Mouse (Mus musculus) liver, adult 2 months (tissue): ENCODE results near the gene Ttc3. TPM values are rescaled to one million over a fixed set of nuclear protein-coding genes. Genes with fewer than 3 reads are reported as not detected.
"Not testable (repeated sequence)": the region's sequence is repeated elsewhere in the genome, so short reads cannot be mapped to it uniquely, and the experiment has no call there.

ENCODE experiments used
- DNase-seq: peaks from one replicate; pipeline ENCODE4 v3.0.0-alpha.2; 2011; ENCODE audit warnings: low read depth, low spot score; ENCODE audit errors: extremely low read depth
- H3K27ac ChIP-seq: fragments of 200-500 bp; replicated peaks from 2 replicates; pipeline ENCODE4 v1.5.1; 2012; ENCODE audit warnings: low read depth, mild to moderate bottlenecking, control low read depth, inconsistent platforms, low read length; ENCODE audit not compliant: insufficient read depth
- H3K27me3 ChIP-seq: fragments of 200-500 bp; 2 replicates; pipeline ENCODE4 v1.6.1; 2012; ENCODE audit warnings: mild to moderate bottlenecking, moderate library complexity, low read length, inconsistent platforms; ENCODE audit not compliant: control insufficient read depth, insufficient read depth
- H3K36me3 ChIP-seq: fragments of 200-500 bp; 2 replicates; pipeline ENCODE4 v1.6.1; 2012; ENCODE audit warnings: low read length, inconsistent platforms; ENCODE audit not compliant: control insufficient read depth, insufficient read depth
- H3K4me1 ChIP-seq: fragments of 200-500 bp; 2 replicates; pipeline ENCODE4 v1.6.1; 2011; ENCODE audit warnings: low read length; ENCODE audit not compliant: control insufficient read depth, insufficient read depth
- H3K4me3 ChIP-seq: fragments of 200-500 bp; 2 replicates; pipeline ENCODE4 v1.5.1; 2011; ENCODE audit warnings: low read depth, mild to moderate bottlenecking, control low read depth, low read length, moderate library complexity; ENCODE audit not compliant: insufficient read depth
- H3K79me2 ChIP-seq: fragments of 200-500 bp; 2 replicates; pipeline ENCODE4 v1.6.1; 2012; ENCODE audit warnings: inconsistent platforms, mild to moderate bottlenecking, low read length, moderate library complexity; ENCODE audit not compliant: control insufficient read depth, insufficient read depth
- H3K9ac ChIP-seq: fragments of 200-500 bp; 2 replicates; pipeline ENCODE4 v1.6.1; 2012; ENCODE audit warnings: low read depth, mild to moderate bottlenecking, control low read depth, inconsistent platforms, low read length
- CTCF ChIP-seq: fragments of 200-500 bp; IDR thresholded peaks from 2 replicates; pipeline ENCODE4 v1.5.1; 2011; ENCODE audit warnings: low read depth, low read length, control low read depth
- POLR2A ChIP-seq: fragments of 200-500 bp; IDR thresholded peaks from 2 replicates; pipeline ENCODE4 v1.6.1; 2011; ENCODE audit warnings: low read length, control low read depth; ENCODE audit not compliant: insufficient read depth; ENCODE audit errors: extremely low read depth
- WGBS: fragments of 180-500 bp; shearing (Covaris S2); methylation state at CpG from one replicate; pipeline ENCODE4 v1.1.7; 2018; 5-methylcytosine and 5-hydroxymethylcytosine counted together
- polyA plus RNA-seq: library from polyadenylated mRNA; depleted of rRNA; stranded (reverse); fragments of >200 nt; gene quantifications from 2 replicates; pipeline ENCODE4 v1.2.3, GENCODE M21; 2012
- total RNA-seq: library from RNA; depleted of rRNA; stranded (reverse); fragments of >200 nt; gene quantifications from 2 replicates; pipeline ENCODE4 v1.2.3, GENCODE M21; 2014

Gene Ttc3
- total and polyA plus RNA-seq, 2 experiments, result 9.3 to 26.7 TPM

- Histone ChIP-seq H3K79me2 (no peaks in the 10 kb centered on the region), H3K4me3 (peak overlapping the region; percentile 14), H3K36me3 (peaks cover 7% of the 10 kb centered on the region), H3K27ac (peak overlapping the region; percentile 64), H3K4me1 (peaks cover 6% of the 10 kb centered on the region; the same call in 1 of the 2 replicates), H3K27me3 (no peaks in the 10 kb centered on the region), H3K9ac (peak overlapping the region; percentile 14; the same call in 1 of the 2 replicates)
- peak; percentile 93 for DNase-seq
- TF ChIP-seq CTCF (no peak), POLR2A (no peak)
- 28% methylated on average over 7 of the region's 7 CpGs for WGBS
Observed at GRCm38 (mm10) chr16:94449632-94450031, 79.2 kb downstream of the Ttc3 start.

- no peak for TF ChIP-seq CTCF
- TF ChIP-seq POLR2A, result no peak
- 69% methylated on average over 11 of the region's 11 CpGs for WGBS
- peak; percentile 39 for DNase-seq
- H3K4me3 ChIP-seq, result no peak overlapping the region
- no peaks in the 10 kb centered on the region for H3K27me3 ChIP-seq
- H3K36me3 ChIP-seq, result peaks cover 11% of the 10 kb centered on the region
- no peaks in the 10 kb centered on the region for H3K79me2 ChIP-seq
- peaks cover 6% of the 10 kb centered on the region; the same call in 1 of the 2 replicates for H3K4me1 ChIP-seq
- H3K27ac ChIP-seq, result no peak overlapping the region
- no peak overlapping the region for H3K9ac ChIP-seq
Observed at GRCm38 (mm10) chr16:94451545-94452488, 81.4 kb downstream of the Ttc3 start.

- 87% methylated on average over 4 of the region's 4 CpGs for WGBS
- H3K36me3 ChIP-seq, result peaks cover 16% of the 10 kb centered on the region
Observed at GRCm38 (mm10) chr16:94452768-94453167, 82.3 kb downstream of the Ttc3 start.

GRCm38 (mm10) chr16:94454146-94454545, 83.7 kb downstream of the Ttc3 start:
- Histone ChIP-seq H3K4me1 (peaks cover 5% of the 10 kb centered on the region; the same call in 1 of the 2 replicates), H3K36me3 (peaks cover 23% of the 10 kb centered on the region), H3K27me3 (no peaks in the 10 kb centered on the region), H3K4me3 (no peak overlapping the region), H3K79me2 (no peaks in the 10 kb centered on the region), H3K9ac (no peak overlapping the region), H3K27ac (no peak overlapping the region)
- DNase-seq, result no peak
- no peak for TF ChIP-seq CTCF
- no peak for TF ChIP-seq POLR2A
- WGBS, result 89% methylated on average over 4 of the region's 4 CpGs

More at GRCm38 (mm10) chr16:94452768-94453167, 82.3 kb downstream of the Ttc3 start:
- TF ChIP-seq POLR2A, result no peak
- TF ChIP-seq CTCF, result no peak
- Histone ChIP-seq H3K27ac (no peak overlapping the region), H3K4me3 (no peak overlapping the region), H3K9ac (no peak overlapping the region), H3K27me3 (no peaks in the 10 kb centered on the region), H3K79me2 (no peaks in the 10 kb centered on the region), H3K4me1 (peaks cover 6% of the 10 kb centered on the region; the same call in 1 of the 2 replicates)
- no peak for DNase-seq

GRCm38 (mm10) chr16:94464067-94464466, 93.6 kb downstream of the Ttc3 start:
- no peak overlapping the region for H3K9ac ChIP-seq
- no peaks in the 10 kb centered on the region for H3K79me2 ChIP-seq
- H3K36me3 ChIP-seq, result peaks cover 19% of the 10 kb centered on the region
- WGBS, result 85% methylated on average over 3 of the region's 3 CpGs
- no peak overlapping the region for H3K4me3 ChIP-seq
- TF ChIP-seq POLR2A, result no peak
- no peak for TF ChIP-seq CTCF
- H3K27ac ChIP-seq, result no peak overlapping the region
- H3K27me3 ChIP-seq, result no peaks in the 10 kb centered on the region
- no peaks in the 10 kb centered on the region for H3K4me1 ChIP-seq
- no peak for DNase-seq

GRCm38 (mm10) chr16:94465900-94466299, 95.5 kb downstream of the Ttc3 start:
- peaks cover 11% of the 10 kb centered on the region; the same call in 1 of the 2 replicates for H3K36me3 ChIP-seq
- 90% methylated on average over 4 of the region's 4 CpGs for WGBS
- H3K4me1 ChIP-seq, result no peaks in the 10 kb centered on the region
- no peak for TF ChIP-seq POLR2A
- TF ChIP-seq CTCF, result no peak
- no peak overlapping the region for H3K9ac ChIP-seq
- H3K79me2 ChIP-seq, result no peaks in the 10 kb centered on the region
- no peak overlapping the region for H3K27ac ChIP-seq
- no peak overlapping the region for H3K4me3 ChIP-seq
- no peaks in the 10 kb centered on the region for H3K27me3 ChIP-seq
- no peak for DNase-seq

- H3K27me3 ChIP-seq, H3K79me2 ChIP-seq, H3K9ac ChIP-seq, H3K4me1 ChIP-seq, H3K27ac ChIP-seq, H3K4me3 ChIP-seq, DNase-seq: not testable (repeated sequence)
- peaks cover 11% of the 10 kb centered on the region; the same call in 1 of the 2 replicates for H3K36me3 ChIP-seq
- 93% methylated on average over 7 of the region's 7 CpGs for WGBS
Observed at GRCm38 (mm10) chr16:94466317-94466716, 95.9 kb downstream of the Ttc3 start.
